Mouse (Mus musculus): Measurements from ENCODE around the gene Prps2. TPM values are rescaled to one million over a fixed set of nuclear protein-coding genes. Genes with fewer than 3 reads are reported as not detected.
"Not testable (repeated sequence)": the region's sequence is repeated elsewhere in the genome, so short reads cannot be mapped to it uniquely, and the experiment has no call there.

Prps2 gene
- polyA plus RNA-seq, 1 experiment from 2014 or later: 16.2 TPM

DNA sequence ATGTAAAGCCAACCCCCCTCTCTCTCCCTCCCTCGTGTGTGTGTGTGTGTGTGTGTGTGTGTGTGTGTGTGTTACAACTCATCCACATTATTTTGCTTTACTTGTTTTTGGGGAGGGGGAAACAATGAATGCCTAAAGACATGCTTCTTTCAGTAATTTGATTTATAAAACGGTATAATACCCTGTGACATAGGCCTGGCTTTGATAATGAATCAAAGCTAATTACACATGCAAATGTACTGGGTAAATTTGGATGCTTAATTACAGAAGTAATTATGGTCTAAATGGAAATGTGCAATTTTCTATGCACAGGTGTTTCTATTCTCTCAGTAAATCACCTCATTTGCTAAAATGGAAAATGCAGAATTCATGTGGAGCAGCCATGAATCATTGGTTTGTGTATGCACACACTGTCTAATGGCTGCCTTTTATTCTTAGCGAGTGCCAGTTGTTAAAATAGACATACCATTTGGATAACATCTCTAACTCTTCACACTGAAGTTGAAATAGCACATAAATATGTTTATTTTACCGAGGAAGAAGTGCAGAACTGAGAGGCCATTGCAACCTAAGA lies 61.2 kb downstream of the Prps2 start:
- H3K4me1 ChIP-seq: no peaks in the 10 kb centered on the region
- H3K36me3 ChIP-seq: no peaks in the 10 kb centered on the region
- no peak overlapping the region for H3K4me3 ChIP-seq
- H3K27ac ChIP-seq: no peak overlapping the region
- no peak for ATAC-seq (ENCODE audit: insufficient number of reproducible peaks, low FRiP score, low TSS enrichment, low read depth)
- H3K4me2 ChIP-seq: no peak overlapping the region
- no peak overlapping the region for H3K9ac ChIP-seq
- WGBS: 63% methylated on average over 4 of the region's 4 CpGs
- H3K27me3 ChIP-seq: no peaks in the 10 kb centered on the region
- no peaks in the 10 kb centered on the region for H3K9me3 ChIP-seq

DNA sequence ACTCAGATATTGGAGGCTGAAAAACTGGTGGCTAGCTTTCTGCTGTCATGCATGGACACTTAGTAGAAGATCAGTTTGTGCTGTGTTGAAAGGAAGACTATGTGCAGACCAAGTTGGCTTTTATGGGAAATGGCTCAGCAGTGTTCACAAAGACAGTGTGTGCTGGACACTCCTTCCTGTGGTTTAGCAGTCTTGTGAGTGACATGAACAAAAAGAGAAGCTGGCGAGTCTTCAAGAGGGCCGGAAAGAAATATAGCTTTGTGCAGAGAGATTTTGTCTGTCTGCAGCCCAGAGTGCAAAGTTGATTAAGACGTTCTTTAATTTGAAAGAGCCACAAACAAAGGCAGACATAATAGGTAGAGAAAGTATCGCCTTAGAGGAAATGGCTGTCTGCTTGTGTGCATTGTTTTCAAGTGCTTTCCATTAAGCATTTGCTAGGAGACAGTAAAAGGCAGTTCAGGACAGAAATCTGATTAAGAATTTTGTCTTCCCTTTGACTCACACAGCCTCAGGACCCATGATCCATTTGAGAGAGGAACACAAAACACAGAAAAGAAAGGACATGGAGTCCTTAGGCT lies 63.6 kb downstream of the Prps2 start:
- ATAC-seq (ENCODE audit: insufficient number of reproducible peaks, low FRiP score, low TSS enrichment, low read depth): no peak
- H3K9ac ChIP-seq: no peak overlapping the region
- 67% methylated on average over 4 of the region's 4 CpGs for WGBS
- H3K27me3 ChIP-seq: peaks cover 6% of the 10 kb centered on the region; the same call in 1 of the 2 replicates
- no peak overlapping the region for H3K27ac ChIP-seq
- no peak overlapping the region for H3K4me2 ChIP-seq
- no peaks in the 10 kb centered on the region for H3K9me3 ChIP-seq
- no peak overlapping the region for H3K4me3 ChIP-seq
- no peaks in the 10 kb centered on the region for H3K4me1 ChIP-seq
- no peaks in the 10 kb centered on the region for H3K36me3 ChIP-seq

DNA sequence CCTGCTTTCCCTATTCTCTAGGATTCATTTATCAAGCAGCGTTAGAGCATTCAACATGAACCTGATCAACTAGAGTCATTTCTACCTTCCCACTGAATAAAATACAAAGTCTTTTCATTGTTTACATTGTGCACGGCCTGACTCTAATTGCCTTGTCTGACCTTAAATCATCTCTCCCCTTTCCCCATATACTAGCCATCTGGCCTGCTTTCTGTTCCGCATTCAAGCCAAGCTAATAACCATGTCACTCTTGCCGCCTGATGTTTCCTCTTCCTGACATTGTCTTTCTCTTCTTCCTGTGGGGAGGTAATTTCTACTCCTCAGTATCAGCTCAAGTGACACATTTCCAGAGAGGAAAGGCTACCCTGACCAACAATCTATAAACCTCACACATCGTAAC lies 66.8 kb downstream of the Prps2 start:
- WGBS: 73% methylated on average over 5 of the region's 5 CpGs
- Histone ChIP-seq H3K27me3 (peaks cover 6% of the 10 kb centered on the region; the same call in 1 of the 2 replicates), H3K4me2 (no peak overlapping the region), H3K9me3 (no peaks in the 10 kb centered on the region), H3K4me3 (no peak overlapping the region), H3K36me3 (no peaks in the 10 kb centered on the region), H3K4me1 (no peaks in the 10 kb centered on the region), H3K9ac (no peak overlapping the region), H3K27ac (no peak overlapping the region)
- no peak for ATAC-seq (ENCODE audit: insufficient number of reproducible peaks, low FRiP score, low TSS enrichment, low read depth)

DNA sequence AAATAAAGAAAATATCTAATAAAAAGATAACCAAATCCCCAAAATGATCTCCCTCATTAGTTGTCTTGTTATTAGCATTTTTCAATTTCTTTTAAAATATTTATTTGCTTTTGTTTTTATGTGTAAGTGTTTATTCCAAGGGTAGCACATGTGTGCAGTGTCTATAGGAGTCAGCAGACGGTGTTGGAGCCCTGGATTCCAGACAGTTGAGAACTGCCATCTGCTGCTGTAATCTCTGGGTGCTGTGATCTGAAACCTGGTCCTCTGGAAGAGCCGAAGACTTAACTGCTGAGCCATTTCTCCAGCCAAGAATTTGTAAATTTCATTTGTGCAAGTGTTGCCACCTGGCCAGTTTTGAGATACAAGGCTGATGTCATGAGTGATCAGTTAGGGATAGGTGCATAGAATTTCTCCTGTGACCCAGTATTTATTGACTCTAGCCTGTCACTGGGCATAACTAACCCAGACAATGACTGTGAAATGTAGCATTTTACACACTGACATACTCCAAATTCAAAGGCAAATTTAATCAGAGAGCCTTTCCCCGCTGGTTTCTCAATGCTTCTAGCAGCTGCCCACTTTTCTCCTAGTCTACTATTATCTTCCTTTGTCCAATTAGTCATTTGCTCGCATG lies 67.3 kb downstream of the Prps2 start:
- Histone ChIP-seq H3K4me1 (no peaks in the 10 kb centered on the region), H3K27ac (no peak overlapping the region), H3K4me3 (no peak overlapping the region), H3K36me3 (no peaks in the 10 kb centered on the region), H3K4me2 (no peak overlapping the region), H3K27me3 (peaks cover 6% of the 10 kb centered on the region; the same call in 1 of the 2 replicates), H3K9me3 (no peaks in the 10 kb centered on the region), H3K9ac (no peak overlapping the region)
- 75% methylated on average over 4 of the region's 4 CpGs for WGBS
- ATAC-seq (ENCODE audit: insufficient number of reproducible peaks, low FRiP score, low TSS enrichment, low read depth): no peak

DNA sequence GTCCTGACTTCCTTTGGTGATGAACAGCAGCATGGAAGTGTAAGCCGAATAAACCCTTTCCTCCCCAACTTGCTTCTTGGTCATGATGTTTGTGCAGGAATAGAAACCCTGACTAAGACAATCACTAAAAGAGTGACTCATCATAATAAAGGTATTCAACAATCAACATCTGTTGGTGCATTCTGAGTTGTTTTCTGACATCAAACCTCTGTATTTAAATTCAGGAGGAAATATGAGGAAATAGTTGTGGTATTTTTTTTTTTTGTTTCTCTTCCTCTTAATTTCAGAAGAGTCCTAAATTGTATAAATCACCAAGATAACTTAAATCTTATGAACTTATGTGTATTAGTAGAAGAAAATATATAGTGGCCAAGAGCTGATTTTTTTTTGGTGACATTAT lies 80.5 kb downstream of the Prps2 start:
- not testable (repeated sequence) for H3K9me3 ChIP-seq; H3K9ac ChIP-seq; ATAC-seq (ENCODE audit: insufficient number of reproducible peaks, low FRiP score, low TSS enrichment, low read depth); H3K36me3 ChIP-seq; H3K4me1 ChIP-seq; H3K27ac ChIP-seq; H3K4me2 ChIP-seq; H3K27me3 ChIP-seq; H3K4me3 ChIP-seq
- 100% methylated on average over 1 of the region's 1 CpGs for WGBS

Other genes with a start within 250 kb of the Prps2 start
- 2,673 and 2,803 TPM in 2 replicates for gene Tmsb4x, start 173.4 kb downstream of the Prps2 start, polyA plus RNA-seq (2015; fragmentation: Nextera tagmentation; extraction: Ambion mirVana)
- 0.52 and 1.0 TPM in 2 replicates for gene Tlr8, start 118.4 kb downstream of the Prps2 start, polyA plus RNA-seq (2015; fragmentation: Nextera tagmentation; extraction: Ambion mirVana)
- 0.91 and 0.98 TPM in 2 replicates for gene Tlr7, start 52.2 kb downstream of the Prps2 start, polyA plus RNA-seq (2015; fragmentation: Nextera tagmentation; extraction: Ambion mirVana)